Mouse (Mus musculus): ENCODE data around the gene Supt3.
A peak's percentile ranks its signal among the peaks of the same experiment; 100 is the strongest.

Gene Supt3

GRCm38 (mm10) chr17:44778141-44778540 lies 1.2 kb downstream of the Supt3 start:
- peak in 1 of 2 experiments; percentile 51 for DNase-seq (ENCODE audit: inconsistent age in 2 of 2, low spot score in 1 of 2)

- no peak for DNase-seq (ENCODE audit: inconsistent age in 2 of 2, low spot score in 1 of 2)
These were observed 3.4 kb downstream of the Supt3 start for GRCm38 (mm10) chr17:44780353-44780752.

- DNase-seq (ENCODE audit: inconsistent age in 2 of 2, low spot score in 1 of 2), result no peak
These were observed 5.4 kb downstream of the Supt3 start for GRCm38 (mm10) chr17:44782366-44782765.

GRCm38 (mm10) chr17:44783143-44783542 lies 6.2 kb downstream of the Supt3 start:
- DNase-seq (ENCODE audit: inconsistent age in 2 of 2, low spot score in 1 of 2), result no peak

GRCm38 (mm10) chr17:44788982-44789747 lies 12.2 kb downstream of the Supt3 start:
- peak in 1 of 2 experiments; percentile 70 for DNase-seq (ENCODE audit: inconsistent age in 2 of 2, low spot score in 1 of 2)

GRCm38 (mm10) chr17:44792218-44792917 lies 15.4 kb downstream of the Supt3 start:
- DNase-seq (ENCODE audit: inconsistent age in 2 of 2, low spot score in 1 of 2), result no peak

- peak; percentile 54 to 82 for DNase-seq (ENCODE audit: inconsistent age in 2 of 2, low spot score in 1 of 2)
These were observed 20.4 kb downstream of the Supt3 start for GRCm38 (mm10) chr17:44797331-44797730.

- DNase-seq (ENCODE audit: inconsistent age in 2 of 2, low spot score in 1 of 2), result no peak
These were observed 30.1 kb downstream of the Supt3 start for GRCm38 (mm10) chr17:44807031-44807430.

GRCm38 (mm10) chr17:44814508-44815175 lies 37.7 kb downstream of the Supt3 start, which contains the start of gene Runx2:
Gene Runx2, minus strand, starts transcription at chr17:44814797.
- DNase-seq (ENCODE audit: inconsistent age in 2 of 2, low spot score in 1 of 2), result peak in 1 of 2 experiments; percentile 69

- DNase-seq (ENCODE audit: inconsistent age in 2 of 2, low spot score in 1 of 2), result no peak
These were observed 41.9 kb downstream of the Supt3 start for GRCm38 (mm10) chr17:44818825-44819224.

GRCm38 (mm10) chr17:44819816-44820215 lies 42.9 kb downstream of the Supt3 start:
- DNase-seq (ENCODE audit: inconsistent age in 2 of 2, low spot score in 1 of 2), result peak in 1 of 2 experiments; percentile 13

- DNase-seq (ENCODE audit: inconsistent age in 2 of 2, low spot score in 1 of 2), result no peak
These were observed 45.0 kb downstream of the Supt3 start for GRCm38 (mm10) chr17:44821940-44822339.

- no peak for DNase-seq (ENCODE audit: inconsistent age in 2 of 2, low spot score in 1 of 2)
These were observed 50.2 kb downstream of the Supt3 start for GRCm38 (mm10) chr17:44827124-44827523.

- DNase-seq (ENCODE audit: inconsistent age in 2 of 2, low spot score in 1 of 2), result no peak
These were observed 51.0 kb downstream of the Supt3 start for GRCm38 (mm10) chr17:44827964-44828363.

- DNase-seq (ENCODE audit: inconsistent age in 2 of 2, low spot score in 1 of 2), result no peak
These were observed 52.6 kb downstream of the Supt3 start for GRCm38 (mm10) chr17:44829587-44829986.

GRCm38 (mm10) chr17:44831201-44831600 lies 54.2 kb downstream of the Supt3 start:
- DNase-seq (ENCODE audit: inconsistent age in 2 of 2, low spot score in 1 of 2), result no peak

- no peak for DNase-seq (ENCODE audit: inconsistent age in 2 of 2, low spot score in 1 of 2)
These were observed 65.2 kb downstream of the Supt3 start for GRCm38 (mm10) chr17:44842184-44842583.

- DNase-seq (ENCODE audit: inconsistent age in 2 of 2, low spot score in 1 of 2), result no peak
These were observed 86.2 kb downstream of the Supt3 start for GRCm38 (mm10) chr17:44863165-44863564.

- DNase-seq (ENCODE audit: inconsistent age in 2 of 2, low spot score in 1 of 2), result no peak
These were observed 116.6 kb downstream of the Supt3 start for GRCm38 (mm10) chr17:44893592-44893991.

- peak; percentile 77 to 89 for DNase-seq (ENCODE audit: inconsistent age in 2 of 2, low spot score in 1 of 2)
These were observed 166.7 kb downstream of the Supt3 start for GRCm38 (mm10) chr17:44943536-44944090.

- peak; percentile 70 to 85 for DNase-seq (ENCODE audit: inconsistent age in 2 of 2, low spot score in 1 of 2)
These were observed 168.4 kb downstream of the Supt3 start for GRCm38 (mm10) chr17:44945333-44945732.

Data from adrenal gland, adult (tissue).